Mouse (Mus musculus) limb, embryonic 13.5 days (tissue): ENCODE measurements around the gene Tekt5. TPM values are rescaled to one million over a fixed set of nuclear protein-coding genes. Genes with fewer than 3 reads are reported as not detected.

Source experiments
- ATAC-seq: fragments of 200-750 bp; cut with Nextera tagmentation; 2 replicates; pipeline ENCODE4 v1.8.0; 2017; ENCODE audit warnings: low read depth, moderate number of reproducible peaks, moderate TSS enrichment; ENCODE audit not compliant: low FRiP score
- H3K27ac ChIP-seq: fragments of 300-500 bp; sonication (generic); 2 replicates; pipeline ENCODE4 v1.5.1; 2015; ENCODE audit warnings: inconsistent platforms, mild to moderate bottlenecking, moderate library complexity
- H3K27me3 ChIP-seq: fragments of 300-500 bp; sonication (generic); 2 replicates; pipeline ENCODE4 v1.6.1; 2015; ENCODE audit warnings: mild to moderate bottlenecking, inconsistent platforms
- H3K36me3 ChIP-seq: fragments of 300-500 bp; sonication (generic); 2 replicates; pipeline ENCODE4 v1.6.1; 2015; ENCODE audit warnings: inconsistent platforms, mild to moderate bottlenecking, moderate library complexity
- H3K4me1 ChIP-seq: fragments of 300-500 bp; sonication (generic); 2 replicates; pipeline ENCODE4 v1.6.1; 2015; ENCODE audit warnings: inconsistent platforms
- H3K4me2 ChIP-seq: fragments of 300-500 bp; sonication (generic); replicated peaks from 2 replicates; pipeline ENCODE4 v1.6.1; 2015; ENCODE audit warnings: inconsistent platforms, mild to moderate bottlenecking, moderate library complexity
- H3K4me3 ChIP-seq: fragments of 300-500 bp; sonication (generic); 2 replicates; pipeline ENCODE4 v1.5.1; 2015; ENCODE audit warnings: moderate library complexity, mild to moderate bottlenecking, inconsistent platforms
- H3K9ac ChIP-seq: fragments of 300-500 bp; sonication (generic); 2 replicates; pipeline ENCODE4 v1.6.1; 2015; ENCODE audit warnings: mild to moderate bottlenecking, inconsistent platforms
- H3K9me3 ChIP-seq: fragments of 300-500 bp; sonication (generic); 2 replicates; pipeline ENCODE4 v1.6.1; 2016; ENCODE audit warnings: inconsistent platforms
- WGBS: fragments of 180-500 bp; shearing (Covaris S2); methylation state at CpG from one replicate; pipeline ENCODE4 v1.1.7; 2015; 5-methylcytosine and 5-hydroxymethylcytosine counted together
- polyA plus RNA-seq: library from polyadenylated mRNA; unstranded; fragments of >200 nt; fragmentation: Nextera tagmentation; extraction: Ambion mirVana; gene quantifications from 2 replicates; pipeline ENCODE4 v1.2.1, GENCODE M21; 2015

Gene Tekt5
- polyA plus RNA-seq, 1 experiment from 2014 or later, result 0.15 TPM

GRCm38 (mm10) chr16:10349876-10350275 lies 45.4 kb downstream of the Tekt5 start:
- Histone ChIP-seq H3K36me3 (no peaks in the 10 kb centered on the region), H3K27ac (no peak overlapping the region; the same call in 1 of the 2 replicates)
- ATAC-seq, result no peak

DNA sequence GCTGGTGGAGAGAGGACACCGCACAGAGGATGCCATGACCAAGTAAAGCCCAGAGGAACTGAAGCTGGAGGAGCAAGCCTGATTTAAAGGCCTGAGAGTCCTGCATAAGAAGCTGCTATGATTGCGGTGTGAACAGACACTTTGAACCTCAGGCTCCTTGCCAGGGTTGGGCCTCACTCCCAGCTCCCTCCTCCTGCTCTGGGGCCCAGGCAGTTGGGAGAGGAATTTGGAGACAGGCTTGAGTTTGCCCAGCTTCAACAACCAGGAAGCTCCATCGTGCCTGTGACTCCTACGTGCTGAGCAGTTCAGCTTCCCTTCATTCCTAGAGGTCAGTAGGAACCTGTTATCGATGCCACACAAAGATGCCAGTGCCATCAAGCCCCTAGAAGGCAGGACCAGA lies 45.9 kb downstream of the Tekt5 start:
- no peak overlapping the region for H3K4me2 ChIP-seq
- no peak overlapping the region; the same call in 1 of the 2 replicates for H3K27ac ChIP-seq
- H3K36me3 ChIP-seq, result no peaks in the 10 kb centered on the region
- no peaks in the 10 kb centered on the region for H3K27me3 ChIP-seq
- no peak overlapping the region for H3K9ac ChIP-seq
- no peak for ATAC-seq
- 59% methylated on average over 5 of the region's 5 CpGs for WGBS
- no peak overlapping the region for H3K4me3 ChIP-seq
- H3K4me1 ChIP-seq, result 0 out of 2 replicates have a peak, but pooled peaks cover 10% of the 10 kb centered on the region
- H3K9me3 ChIP-seq, result no peaks in the 10 kb centered on the region

More at GRCm38 (mm10) chr16:10349876-10350275, 45.4 kb downstream of the Tekt5 start:
- 86% methylated on average over 10 of the region's 10 CpGs for WGBS
- H3K4me1 ChIP-seq, result 0 out of 2 replicates have a peak, but pooled peaks cover 11% of the 10 kb centered on the region
- no peak overlapping the region for H3K4me3 ChIP-seq
- no peak overlapping the region for H3K4me2 ChIP-seq
- no peaks in the 10 kb centered on the region for H3K9me3 ChIP-seq
- no peak overlapping the region for H3K9ac ChIP-seq
- no peaks in the 10 kb centered on the region for H3K27me3 ChIP-seq

GRCm38 (mm10) chr16:10347551-10347950 lies 47.7 kb downstream of the Tekt5 start:
- H3K4me3 ChIP-seq, result no peak overlapping the region
- H3K9ac ChIP-seq, result no peak overlapping the region
- no peaks in the 10 kb centered on the region for H3K36me3 ChIP-seq
- no peak overlapping the region for H3K27ac ChIP-seq
- 86% methylated on average over 7 of the region's 7 CpGs for WGBS
- no peak for ATAC-seq
- H3K4me1 ChIP-seq, result 0 out of 2 replicates have a peak, but pooled peaks cover 10% of the 10 kb centered on the region
- H3K9me3 ChIP-seq, result no peaks in the 10 kb centered on the region
- H3K27me3 ChIP-seq, result no peaks in the 10 kb centered on the region
- H3K4me2 ChIP-seq, result no peak overlapping the region

GRCm38 (mm10) chr16:10341110-10341509 lies 54.2 kb downstream of the Tekt5 start:
- 61% methylated on average over 4 of the region's 4 CpGs for whole genome bisulfite sequencing
- H3K27me3 ChIP-seq, result no peaks in the 10 kb centered on the region
- H3K4me3 ChIP-seq, result no peak overlapping the region
- no peak overlapping the region for H3K9ac ChIP-seq
- ATAC-seq, result no peak
- no peak overlapping the region for H3K27ac ChIP-seq
- H3K9me3 ChIP-seq, result no peaks in the 10 kb centered on the region
- H3K36me3 ChIP-seq, result no peaks in the 10 kb centered on the region
- H3K4me1 ChIP-seq, result no peaks in the 10 kb centered on the region
- no peak overlapping the region for H3K4me2 ChIP-seq

GRCm38 (mm10) chr16:10339930-10340329 lies 55.4 kb downstream of the Tekt5 start:
- no peaks in the 10 kb centered on the region for H3K36me3 ChIP-seq
- no peak overlapping the region for H3K4me2 ChIP-seq
- H3K27ac ChIP-seq, result no peak overlapping the region
- ATAC-seq, result no peak
- H3K4me1 ChIP-seq, result no peaks in the 10 kb centered on the region
- H3K9ac ChIP-seq, result no peak overlapping the region
- no peaks in the 10 kb centered on the region for H3K9me3 ChIP-seq
- no peak overlapping the region for H3K4me3 ChIP-seq
- no peaks in the 10 kb centered on the region for H3K27me3 ChIP-seq
- 89% methylated on average over 10 of the region's 10 CpGs for WGBS

DNA sequence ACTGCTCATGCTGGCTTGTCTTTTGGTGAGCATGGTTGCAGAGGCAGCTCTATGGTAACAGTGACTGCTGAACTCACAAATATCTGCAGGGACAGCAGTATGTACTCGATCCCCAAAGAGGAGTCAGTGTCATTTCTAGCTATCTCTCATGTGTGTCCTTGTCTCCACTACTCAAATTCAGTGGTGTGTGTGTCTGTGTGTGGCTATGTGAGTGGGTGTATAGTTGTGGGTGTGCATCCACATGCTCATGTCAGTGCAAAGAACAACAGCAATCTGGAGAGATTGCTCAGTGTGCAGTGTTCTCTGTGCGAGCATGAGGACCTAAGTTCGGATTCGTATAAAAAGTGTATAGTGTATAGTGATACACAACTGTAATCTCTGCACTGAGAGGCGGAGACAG lies 56.7 kb downstream of the Tekt5 start:
- WGBS, result 93% methylated on average over 5 of the region's 5 CpGs
- Histone ChIP-seq H3K27ac (no peak overlapping the region), H3K4me1 (no peaks in the 10 kb centered on the region), H3K9me3 (no peaks in the 10 kb centered on the region), H3K9ac (no peak overlapping the region), H3K27me3 (no peaks in the 10 kb centered on the region), H3K4me2 (no peak overlapping the region), H3K4me3 (no peak overlapping the region), H3K36me3 (no peaks in the 10 kb centered on the region)
- no peak for ATAC-seq

GRCm38 (mm10) chr16:10337422-10338197 lies 57.7 kb downstream of the Tekt5 start:
- no peaks in the 10 kb centered on the region for H3K27me3 ChIP-seq
- WGBS, result 75% methylated on average over 13 of the region's 13 CpGs
- H3K9me3 ChIP-seq, result no peaks in the 10 kb centered on the region
- ATAC-seq, result no peak
- H3K36me3 ChIP-seq, result no peaks in the 10 kb centered on the region
- no peak overlapping the region for H3K9ac ChIP-seq
- H3K4me3 ChIP-seq, result no peak overlapping the region
- H3K27ac ChIP-seq, result no peak overlapping the region
- no peak overlapping the region for H3K4me2 ChIP-seq
- no peaks in the 10 kb centered on the region for H3K4me1 ChIP-seq

- 92% methylated on average over 19 of the region's 19 CpGs for WGBS
- no peak for ATAC-seq
These were observed 58.6 kb downstream of the Tekt5 start for GRCm38 (mm10) chr16:10336454-10337421.

DNA sequence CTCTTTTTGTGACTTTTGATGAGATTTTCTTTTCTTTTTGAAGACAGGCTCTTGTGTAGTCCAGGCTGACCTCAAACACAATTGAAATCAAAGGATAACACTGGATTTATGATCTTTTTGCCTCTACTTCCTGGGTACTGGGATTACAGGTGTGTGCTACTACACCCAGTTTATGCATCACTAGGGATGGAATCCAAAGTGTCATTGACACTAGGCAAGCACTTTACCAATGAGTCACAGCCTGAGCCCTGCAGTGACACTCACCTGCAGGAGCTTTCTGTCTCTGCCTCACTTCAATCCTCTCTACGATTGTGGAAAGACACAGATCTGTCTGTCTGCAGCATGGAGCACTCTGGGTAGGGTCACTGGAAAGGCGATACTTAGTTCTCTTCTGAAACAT lies 59.3 kb downstream of the Tekt5 start:
- WGBS, result 86% methylated on average over 2 of the region's 2 CpGs
- Histone ChIP-seq H3K4me3 (no peak overlapping the region), H3K9ac (no peak overlapping the region), H3K9me3 (no peaks in the 10 kb centered on the region), H3K36me3 (no peaks in the 10 kb centered on the region), H3K4me2 (no peak overlapping the region), H3K4me1 (no peaks in the 10 kb centered on the region), H3K27ac (no peak overlapping the region), H3K27me3 (no peaks in the 10 kb centered on the region)
- no peak for ATAC-seq

More at GRCm38 (mm10) chr16:10336454-10337421, 58.6 kb downstream of the Tekt5 start:
- Histone ChIP-seq H3K4me3 (no peak overlapping the region), H3K4me2 (no peak overlapping the region), H3K27me3 (no peaks in the 10 kb centered on the region), H3K4me1 (no peaks in the 10 kb centered on the region), H3K36me3 (no peaks in the 10 kb centered on the region), H3K27ac (no peak overlapping the region), H3K9ac (no peak overlapping the region), H3K9me3 (no peaks in the 10 kb centered on the region)

- H3K4me3 ChIP-seq, result no peak overlapping the region
- H3K9ac ChIP-seq, result no peak overlapping the region
- H3K4me2 ChIP-seq, result no peak overlapping the region
- H3K9me3 ChIP-seq, result no peaks in the 10 kb centered on the region
- H3K27me3 ChIP-seq, result no peaks in the 10 kb centered on the region
- peaks cover 4% of the 10 kb centered on the region; the same call in 1 of the 2 replicates for H3K4me1 ChIP-seq
- no peaks in the 10 kb centered on the region for H3K36me3 ChIP-seq
- H3K27ac ChIP-seq, result no peak overlapping the region
- 46% methylated on average over 7 of the region's 7 CpGs for WGBS
- ATAC-seq, result no peak
These were observed 62.6 kb downstream of the Tekt5 start for GRCm38 (mm10) chr16:10332732-10333131.

- peaks cover 5% of the 10 kb centered on the region; the same call in 1 of the 2 replicates for H3K4me1 ChIP-seq
- ATAC-seq, result no peak
- WGBS, result 78% methylated on average over 12 of the region's 12 CpGs
These were observed 64.4 kb downstream of the Tekt5 start for GRCm38 (mm10) chr16:10330586-10331495.

More at GRCm38 (mm10) chr16:10330586-10331495, 64.4 kb downstream of the Tekt5 start:
- Histone ChIP-seq H3K4me3 (no peak overlapping the region), H3K36me3 (no peaks in the 10 kb centered on the region), H3K27me3 (no peaks in the 10 kb centered on the region), H3K9me3 (no peaks in the 10 kb centered on the region), H3K27ac (no peak overlapping the region), H3K9ac (no peak overlapping the region), H3K4me2 (no peak overlapping the region)
